Mouse (Mus musculus): ENCODE measurements around the gene Mepce.

DNA sequence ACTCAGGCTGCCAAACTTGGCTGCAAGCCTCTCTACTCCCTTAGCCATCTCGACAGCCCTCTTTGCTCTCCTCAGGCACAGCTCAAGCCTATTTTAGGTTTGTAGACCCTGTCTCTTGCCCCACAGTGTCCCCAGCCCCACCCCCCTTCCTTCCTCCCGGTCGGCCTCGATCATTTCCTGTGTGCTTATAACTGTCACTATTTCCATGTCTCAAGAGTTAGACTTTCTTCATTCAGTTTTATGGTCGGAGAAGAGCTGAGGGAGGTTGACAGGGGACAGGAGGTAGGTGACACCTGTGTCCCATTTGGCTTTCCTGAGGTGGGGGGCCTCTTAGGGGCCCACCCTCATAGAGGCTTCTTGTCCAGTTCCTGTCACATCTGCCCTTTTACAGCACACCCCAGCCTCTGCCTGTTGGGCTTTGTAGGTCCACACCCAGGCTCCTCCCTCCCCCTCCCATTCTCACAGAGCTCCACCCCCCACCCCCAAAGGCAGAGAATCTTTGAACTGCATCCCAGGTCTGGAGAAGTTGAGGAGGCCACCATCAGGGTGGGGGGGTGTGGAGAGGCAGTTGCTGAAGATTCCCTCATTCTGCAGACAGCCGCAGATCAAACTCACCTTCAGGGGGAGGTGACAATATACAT lies 38.1 kb downstream of the Mepce start:
- TF ChIP-seq POLR2A (IDR thresholded peaks at IDR 0.05; ENCODE audit: insufficient read depth, low read depth, low read length) = no peak
- no peak for TF ChIP-seq CTCF (IDR thresholded peaks at IDR 0.05; ENCODE audit: insufficient read depth, low read depth, low read length)
